Mouse (Mus musculus) layer of hippocampus, postnatal 25 days (tissue): Measurements from ENCODE around the gene Slc4a5. TPM values are rescaled to one million over a fixed set of nuclear protein-coding genes. Genes with fewer than 3 reads are reported as not detected.

ENCODE experiments used
- DNase-seq, 2 experiments: peaks; one replicate each; pipeline ENCODE4 v3.0.0; 2022; ENCODE audit warnings: mixed read lengths in 2 of 2, low spot score in 1 of 2; ENCODE audit errors: extremely low spot score in 1 of 2
- total RNA-seq, 2 experiments: library from RNA; stranded (reverse); gene quantifications; 2 replicates each; pipeline ENCODE4 v1.2.3; 2021

Gene Slc4a5
- total RNA-seq, 2 experiments from 2014 or later = 0.30 to 0.66 TPM

DNA sequence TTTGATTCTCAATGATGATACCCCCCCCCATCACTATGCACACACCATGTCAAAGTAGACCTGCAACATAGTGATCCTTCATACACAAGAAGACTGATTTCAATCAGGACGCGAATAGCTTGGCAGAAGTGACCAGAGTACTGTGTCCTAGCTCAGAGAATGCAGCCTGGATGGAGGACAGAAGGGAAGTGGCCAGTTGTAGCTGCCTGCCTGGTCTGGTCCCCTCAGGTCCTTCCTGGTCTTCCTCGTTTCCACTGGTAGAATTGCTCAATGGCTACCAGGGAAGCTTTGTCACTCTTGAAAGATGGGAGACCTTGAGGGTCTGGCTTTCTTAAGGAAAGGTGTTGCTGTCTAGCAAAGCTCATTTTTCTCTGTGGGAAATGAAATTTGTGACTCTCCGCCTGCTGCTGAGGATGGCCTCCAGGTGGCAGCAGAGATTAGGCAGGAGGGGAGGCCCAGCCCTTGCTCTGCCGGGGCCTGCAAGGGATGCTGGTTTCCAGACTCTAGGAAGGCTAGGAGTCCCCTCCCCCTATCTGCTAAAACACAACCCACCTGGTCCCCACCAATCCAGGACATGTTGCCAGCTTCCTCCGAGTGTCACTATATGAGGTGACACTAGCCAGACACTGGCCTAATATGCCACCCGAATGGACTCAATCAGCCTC lies 4.5 kb upstream of the Slc4a5 start:
- DNase-seq = peak; percentile 67 to 85

DNA sequence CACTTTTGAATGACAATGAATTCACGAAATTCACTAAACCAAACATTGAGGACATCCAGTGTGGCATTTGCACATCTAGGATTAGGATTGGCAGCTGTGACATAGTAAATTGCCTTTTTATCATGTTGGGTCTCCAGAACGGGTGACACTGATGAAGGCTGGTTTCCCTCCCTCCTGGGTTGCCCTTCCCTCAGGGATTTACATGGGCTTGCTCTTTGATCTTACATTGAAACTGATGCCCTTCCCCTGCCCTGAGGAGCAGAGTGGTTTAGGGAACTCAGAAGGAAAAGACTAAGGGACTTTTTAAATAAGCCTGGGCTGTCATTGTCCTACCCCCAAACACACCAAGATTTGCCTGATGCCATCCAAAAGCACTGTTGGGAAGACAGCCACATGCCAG lies 11.9 kb downstream of the Slc4a5 start:
- no peak for DNase-seq

DNA sequence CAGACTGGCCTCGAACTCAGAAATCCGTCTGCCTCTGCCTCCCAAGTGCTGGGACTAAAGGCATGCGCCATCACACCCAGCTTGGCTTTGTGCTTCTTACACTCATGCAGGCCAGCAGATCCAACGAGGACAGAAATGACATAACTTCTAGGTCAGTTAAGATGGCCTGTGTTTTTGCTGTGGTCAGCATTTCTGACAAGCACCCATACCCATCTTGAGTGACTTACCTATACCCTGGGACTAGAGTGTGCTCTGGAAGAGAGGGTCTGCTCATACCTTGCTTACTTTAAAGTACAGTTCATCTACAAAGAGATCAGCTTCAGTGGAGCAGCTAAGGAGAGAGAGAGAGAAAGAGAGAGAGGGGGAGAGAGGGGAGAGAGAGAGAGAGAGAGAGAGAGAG lies 13.7 kb downstream of the Slc4a5 start:
- DNase-seq = no peak

DNA sequence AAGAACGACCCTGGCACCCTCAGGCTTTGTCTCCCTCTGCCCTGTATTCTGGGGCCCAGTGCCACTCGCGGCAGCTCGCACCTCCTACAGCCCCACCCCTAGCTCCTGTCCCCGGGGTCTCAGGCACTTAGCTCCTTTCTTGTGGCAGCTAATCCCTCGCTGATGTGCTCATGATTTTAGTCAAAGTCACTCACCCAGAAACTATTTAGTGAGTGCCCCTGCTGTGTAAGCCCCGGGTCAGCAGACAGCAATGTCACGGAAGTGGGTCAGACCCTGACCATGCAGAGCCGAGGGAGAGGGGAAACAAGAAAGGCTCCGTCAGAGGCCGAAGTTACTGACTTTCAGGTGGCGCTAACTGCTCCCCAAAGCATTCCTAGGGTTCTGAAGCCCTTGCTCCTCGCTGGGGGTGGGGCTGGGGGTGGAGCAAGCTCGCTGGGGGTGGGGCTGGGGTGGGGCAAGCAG lies 14.7 kb downstream of the Slc4a5 start:
- DNase-seq = no peak

DNA sequence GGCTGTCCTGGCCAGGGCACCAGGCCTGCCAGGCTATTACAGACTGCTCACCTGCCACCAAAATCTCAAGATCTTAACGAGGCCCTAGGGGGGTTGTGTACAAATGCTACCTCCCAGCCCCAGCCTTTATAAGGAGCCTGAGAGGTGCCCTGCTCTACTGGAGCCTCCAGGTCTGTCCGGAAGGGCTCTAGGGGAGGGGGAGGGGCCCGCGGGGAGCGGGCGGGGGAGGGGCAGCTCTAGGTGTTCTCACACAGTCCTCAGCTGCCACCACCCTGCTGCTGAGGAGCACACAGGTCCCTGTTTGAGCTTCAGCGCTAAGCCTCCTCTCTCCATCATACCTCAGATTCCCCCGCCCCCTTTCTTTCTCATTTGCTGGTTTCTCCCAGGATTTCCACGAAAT lies 17.5 kb downstream of the Slc4a5 start:
- no peak for DNase-seq

DNA sequence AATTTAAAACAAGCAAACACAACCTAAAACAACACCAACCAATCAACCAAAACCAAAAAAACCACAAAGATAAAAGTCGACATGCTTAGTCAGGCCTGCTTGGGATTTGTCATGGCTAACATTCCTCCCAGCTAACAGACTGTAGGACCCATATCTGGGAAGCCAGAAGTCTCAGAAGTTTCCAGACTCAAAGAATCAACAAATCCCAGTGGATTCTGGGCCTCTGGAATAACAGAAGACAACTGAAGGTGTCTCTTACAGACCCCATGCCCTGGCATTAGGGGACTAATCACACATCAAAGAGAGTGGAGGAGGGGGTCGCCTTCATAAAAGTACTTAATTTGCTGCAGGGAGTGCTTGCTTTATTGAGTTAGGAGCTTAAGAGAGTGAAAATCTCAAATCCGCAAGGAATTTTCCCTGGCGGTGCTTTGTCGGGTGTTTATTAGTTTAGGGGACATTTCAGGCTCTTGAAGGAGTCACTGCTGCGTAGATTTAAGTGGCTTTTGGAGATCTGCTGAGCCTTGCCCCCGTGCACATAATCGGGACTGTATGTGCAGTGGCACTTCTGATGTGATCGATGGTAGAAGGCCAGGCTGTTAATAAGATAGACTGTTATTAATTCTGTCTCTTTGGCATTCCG lies 24.9 kb downstream of the Slc4a5 start:
- no peak for DNase-seq

DNA sequence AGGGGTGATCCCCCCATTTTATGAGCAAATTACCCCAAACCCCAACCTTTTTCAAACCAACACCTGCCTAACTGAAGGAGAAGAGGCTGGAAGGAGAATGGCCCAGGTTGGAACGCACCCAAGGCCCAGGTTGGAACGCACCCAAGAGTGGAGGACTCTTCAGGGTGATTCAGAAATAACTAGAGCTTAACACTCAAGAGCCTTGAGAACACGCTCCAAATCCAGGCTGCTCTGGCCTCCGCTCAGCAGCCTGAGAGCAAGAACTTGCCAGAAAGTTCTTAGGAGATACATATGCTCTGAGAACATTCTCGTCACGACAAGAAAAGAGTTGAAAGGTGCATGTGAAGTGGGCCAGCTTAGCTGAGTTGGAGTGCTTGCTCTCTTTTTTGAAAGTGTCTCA lies 25.5 kb downstream of the Slc4a5 start:
- DNase-seq = no peak

DNA sequence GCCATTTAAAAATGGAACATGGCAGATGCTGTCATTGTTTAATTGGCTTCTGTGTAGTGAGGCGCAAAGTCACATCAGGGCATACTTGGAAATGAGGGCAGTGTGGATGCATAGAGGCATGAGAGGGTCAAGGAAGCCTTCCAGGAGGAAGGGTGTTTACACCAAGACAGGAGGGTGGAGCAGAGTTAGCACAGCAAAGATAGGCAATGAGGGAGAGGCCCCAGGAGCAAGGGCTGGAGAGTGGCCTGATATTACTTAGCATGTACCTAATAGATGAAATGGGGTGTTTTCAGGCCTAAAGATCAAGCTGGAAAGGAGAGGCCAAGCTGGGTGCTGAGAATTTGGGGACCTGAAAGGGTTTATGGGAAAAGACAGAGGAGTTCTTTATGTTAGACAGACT lies 26.4 kb downstream of the Slc4a5 start:
- no peak for DNase-seq

DNA sequence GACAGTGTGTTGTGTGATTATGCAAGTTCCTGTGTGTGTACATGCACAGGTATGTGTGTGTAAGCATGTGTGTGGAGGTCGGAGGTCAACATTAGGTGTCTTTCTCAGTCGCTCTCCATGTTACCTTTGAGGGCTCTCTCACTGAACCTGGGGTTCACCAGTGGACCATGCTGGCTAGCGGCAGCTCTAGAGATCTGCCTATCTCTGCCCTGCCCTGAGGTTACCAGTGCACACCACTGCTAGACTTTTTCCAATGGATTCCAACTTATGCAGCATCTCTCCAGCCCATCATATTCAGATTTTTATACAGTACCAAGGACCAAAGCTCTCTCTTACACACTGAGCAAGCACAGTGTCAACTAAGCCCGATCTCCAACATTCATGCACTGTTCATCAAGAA lies 27.1 kb downstream of the Slc4a5 start:
- no peak for DNase-seq

DNA sequence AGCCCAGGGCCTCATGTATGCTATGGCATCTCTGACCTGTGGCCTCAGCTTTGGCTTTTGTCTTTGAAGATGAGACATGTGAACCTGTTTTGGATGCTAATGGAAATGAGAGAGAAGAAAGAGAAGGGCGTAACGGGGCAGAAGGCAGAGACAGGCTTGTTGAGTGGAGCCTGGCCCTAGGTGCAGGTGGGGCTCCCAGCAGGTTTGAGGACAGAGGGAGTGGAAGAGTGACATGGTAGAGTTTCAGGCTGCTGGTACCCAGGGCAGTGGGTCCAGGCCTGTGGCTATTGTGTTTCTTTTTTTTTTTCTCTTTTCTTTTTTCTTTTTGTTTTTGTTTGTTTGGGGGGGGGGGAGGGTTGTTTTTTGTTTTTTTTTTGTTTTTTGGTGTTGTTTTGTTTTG lies 27.5 kb downstream of the Slc4a5 start:
- no peak for DNase-seq

DNA sequence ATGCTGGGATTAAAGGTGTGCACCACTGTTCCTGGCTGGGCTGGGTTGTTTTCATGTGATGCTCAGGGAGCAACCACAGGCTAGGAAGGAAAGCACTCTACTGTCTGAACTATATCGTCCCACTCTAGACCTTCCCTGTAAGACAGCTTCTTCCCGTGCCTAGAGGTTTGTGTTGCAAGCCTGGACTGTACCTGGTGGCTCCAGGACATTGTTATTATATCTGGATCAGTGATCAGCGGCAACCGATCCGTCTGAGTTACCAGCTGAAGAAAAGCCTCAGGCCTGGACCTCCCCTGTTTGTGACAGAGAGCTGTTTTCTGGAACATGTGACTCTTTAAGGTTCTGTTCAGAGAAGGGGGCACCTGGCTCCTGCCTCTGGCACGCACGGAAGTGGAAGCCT lies 34.6 kb downstream of the Slc4a5 start:
- no peak for DNase-seq

DNA sequence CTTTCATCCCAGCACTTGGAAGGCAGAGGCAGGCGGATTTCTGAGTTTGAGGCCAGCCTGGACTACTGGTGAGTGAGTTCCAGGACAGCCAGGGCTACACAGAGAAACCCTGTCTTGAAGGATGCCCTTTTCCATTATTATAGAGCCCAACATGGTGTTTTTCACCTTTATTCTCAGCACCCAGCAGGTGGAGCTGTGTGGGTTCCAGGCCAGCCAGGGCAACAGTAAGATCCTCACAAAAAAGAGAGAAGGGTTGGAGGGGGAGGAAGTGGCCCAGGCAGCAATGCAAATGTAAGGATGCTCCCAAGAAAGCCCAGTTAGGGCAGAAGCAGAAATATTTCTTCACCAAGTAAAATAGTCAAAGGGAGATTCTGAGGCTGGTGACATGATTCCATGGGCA lies 44.9 kb downstream of the Slc4a5 start:
- no peak for DNase-seq

DNA sequence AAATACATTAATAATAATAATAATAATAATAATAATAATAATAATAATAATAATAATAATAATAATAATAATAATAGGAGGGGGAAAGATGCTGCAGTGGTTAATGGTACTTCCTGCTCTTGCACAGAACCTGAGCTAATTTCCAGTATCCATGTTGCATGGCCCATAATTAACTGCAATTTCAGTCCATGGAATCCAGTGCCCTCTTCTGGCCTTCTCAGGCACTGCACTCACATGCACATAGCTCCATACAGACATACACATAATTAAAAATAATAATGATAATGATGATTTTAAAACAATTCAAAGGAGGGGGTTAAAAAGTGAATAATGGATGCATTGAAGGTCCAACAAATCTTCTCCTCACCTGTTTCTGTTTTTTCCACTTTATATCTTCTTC lies 45.6 kb downstream of the Slc4a5 start:
- no peak for DNase-seq

DNA sequence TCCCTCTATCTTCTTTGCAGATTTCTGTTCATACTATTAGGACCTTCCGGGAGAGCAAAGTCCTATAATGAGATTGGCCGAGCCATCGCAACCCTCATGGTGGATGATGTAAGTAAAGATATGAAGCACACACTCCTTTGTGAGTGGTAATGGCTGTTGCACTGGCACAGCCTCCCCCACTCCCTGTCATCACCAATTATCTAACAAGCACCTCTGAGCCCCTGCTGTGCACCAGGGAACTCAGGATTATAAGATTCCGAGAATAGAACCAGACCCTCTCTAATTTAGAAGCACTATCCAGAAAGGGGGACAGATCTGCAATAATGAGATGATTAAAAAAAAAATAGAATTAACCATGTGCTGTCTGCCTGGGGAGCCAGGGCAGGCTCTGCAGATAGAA lies 46.0 kb downstream of the Slc4a5 start:
- DNase-seq = no peak

DNA sequence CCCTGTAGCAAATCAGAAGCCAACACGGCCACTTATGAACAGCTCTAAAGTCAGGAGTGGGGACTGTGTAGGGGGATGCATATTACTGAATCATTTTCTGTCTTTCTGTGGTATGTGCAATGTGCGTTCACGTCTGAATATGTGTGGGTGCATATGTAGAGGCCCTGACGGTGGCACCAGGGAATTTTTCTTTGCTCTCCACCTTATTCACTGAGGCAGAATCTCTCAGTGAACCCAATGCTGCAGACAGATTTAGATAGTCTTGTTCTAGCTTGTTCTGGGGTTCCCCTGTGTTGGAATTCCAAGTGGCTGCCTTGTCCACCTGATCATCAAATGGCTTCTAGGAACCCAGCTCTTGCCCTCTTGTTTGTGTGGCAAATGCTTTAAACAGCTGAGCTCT lies 48.0 kb downstream of the Slc4a5 start:
- DNase-seq = no peak

DNA sequence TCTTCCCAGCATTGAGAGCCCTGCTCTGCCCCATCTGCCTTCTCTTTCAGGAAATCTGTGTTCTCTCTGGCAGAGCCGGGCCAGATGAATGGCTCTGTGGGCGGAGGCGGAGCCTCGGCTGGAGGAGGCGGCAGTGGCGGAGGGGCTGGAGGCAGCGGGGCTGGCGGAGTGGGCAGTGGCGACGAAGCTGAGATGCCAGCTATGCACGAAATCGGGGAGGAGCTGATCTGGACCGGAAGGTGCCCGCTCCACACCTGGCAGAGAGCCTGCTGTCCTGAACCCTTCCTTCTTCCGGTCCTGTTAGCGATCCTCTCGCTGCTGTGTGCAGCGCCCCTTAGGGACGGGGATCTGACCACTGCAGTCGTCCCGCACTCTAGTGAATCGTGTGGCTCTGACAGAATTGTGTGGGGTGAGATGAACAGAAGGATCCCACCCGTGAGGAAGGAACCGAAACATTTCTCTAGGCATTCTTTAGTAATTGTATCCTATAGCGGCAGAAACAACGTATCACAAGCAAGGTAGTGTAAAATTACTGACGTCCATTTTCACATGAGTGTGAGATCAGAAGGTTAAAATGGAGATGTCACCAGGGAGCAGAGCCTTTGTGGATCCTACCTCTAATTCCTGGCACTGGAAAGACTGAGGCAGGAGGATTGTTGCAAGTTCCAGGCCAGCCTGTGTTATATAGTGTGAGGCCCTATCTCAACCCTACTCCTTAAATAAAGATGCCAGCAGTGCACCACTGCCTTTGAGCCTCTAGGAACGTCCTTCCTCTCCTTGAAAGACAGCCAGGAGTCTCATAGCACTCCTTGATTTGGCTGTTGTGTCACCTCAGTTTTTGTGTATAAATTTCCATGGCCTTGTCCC lies 48.7 kb downstream of the Slc4a5 start:
- peak; percentile 66 to 74 for DNase-seq

DNA sequence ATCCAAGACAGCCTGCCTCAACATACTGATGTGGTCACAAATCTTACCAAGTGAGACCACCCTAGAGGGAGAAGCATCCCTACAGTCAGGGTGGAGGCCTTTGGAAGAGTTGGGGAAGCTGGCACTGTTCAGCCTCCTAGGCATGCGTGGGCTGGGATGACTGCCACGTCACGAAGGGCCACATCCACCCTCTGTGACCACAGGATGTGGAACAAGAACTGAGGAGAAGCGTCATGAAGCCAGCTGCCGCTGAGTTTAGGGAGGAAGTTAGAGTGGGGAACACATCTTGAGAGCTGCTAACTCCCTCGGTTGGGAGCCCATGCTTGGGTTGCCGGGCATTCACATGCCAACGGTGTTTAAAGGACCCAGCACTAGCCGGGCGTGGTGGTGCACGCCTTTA lies 54.1 kb downstream of the Slc4a5 start:
- no peak for DNase-seq

DNA sequence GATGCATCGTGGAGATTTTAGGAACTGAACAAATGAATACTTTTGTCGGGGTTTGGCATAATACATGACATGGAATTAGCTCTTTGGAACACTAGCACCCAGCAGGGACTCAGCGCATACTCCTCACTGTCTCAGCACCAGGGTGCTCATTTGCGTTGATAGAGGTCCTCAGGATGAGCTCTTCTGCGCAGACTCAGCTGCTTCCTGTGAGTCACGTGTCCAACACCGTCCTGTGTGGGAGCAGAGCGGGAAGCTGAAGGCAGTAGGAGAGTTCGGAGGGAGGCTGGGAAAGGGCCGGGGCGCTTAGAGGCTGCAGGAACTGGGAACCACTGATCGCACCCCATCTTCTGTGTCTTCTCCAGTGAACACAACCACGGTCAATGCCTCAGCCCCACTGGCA lies 57.5 kb downstream of the Slc4a5 start:
- DNase-seq = no peak

DNA sequence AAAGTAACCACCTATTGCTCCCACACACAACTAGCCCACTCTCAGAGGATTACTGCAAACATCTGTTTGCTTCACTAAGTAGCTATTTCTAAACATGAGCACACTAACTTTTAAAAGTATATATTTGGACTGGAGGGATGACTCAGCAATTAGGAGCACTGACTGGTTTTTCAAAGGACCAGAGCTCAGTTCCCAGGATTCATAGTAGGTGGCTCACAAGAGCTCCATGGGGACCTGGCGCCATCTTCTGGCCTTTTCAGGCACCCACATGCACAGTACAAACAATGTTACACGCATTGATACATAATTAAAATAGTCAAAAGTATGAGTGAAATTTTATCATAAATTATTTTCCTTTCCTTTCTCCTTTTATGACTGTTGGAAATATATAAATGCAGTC lies 59.3 kb downstream of the Slc4a5 start:
- no peak for DNase-seq

DNA sequence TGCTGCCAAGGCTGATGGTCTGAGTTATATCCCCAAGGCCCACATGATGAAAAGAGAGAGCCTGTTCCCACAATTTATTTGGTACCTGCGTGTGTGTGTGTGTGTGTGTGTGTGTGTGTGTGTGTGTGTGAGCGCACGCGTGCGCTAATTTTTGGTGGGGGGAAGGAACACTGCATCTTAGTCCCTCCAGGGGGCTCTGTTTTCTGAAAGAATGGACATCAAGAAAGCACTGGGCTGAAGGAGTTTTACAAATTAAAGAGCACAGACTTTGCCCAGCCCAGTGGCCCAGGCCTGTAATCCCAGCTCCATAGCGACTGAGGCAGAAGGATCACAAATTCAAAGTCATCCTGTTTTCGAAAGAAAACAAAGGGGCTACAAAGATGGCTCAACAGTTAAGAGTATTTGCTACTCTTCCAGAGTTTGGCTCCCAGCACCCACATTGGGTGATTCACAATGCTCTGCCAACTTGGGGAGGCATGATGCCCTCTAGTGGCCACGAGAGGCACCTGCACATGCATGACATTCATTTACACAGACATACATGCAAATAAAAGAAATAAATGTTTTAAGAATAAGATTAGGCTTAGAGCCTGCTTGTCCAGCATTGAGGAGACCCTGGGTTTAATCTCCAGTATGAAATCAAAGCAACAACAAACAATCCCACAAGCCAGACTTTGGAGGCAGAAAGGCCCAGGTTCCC lies 60.8 kb downstream of the Slc4a5 start:
- no peak for DNase-seq
